Mouse (Mus musculus) spleen, postnatal 14 days (tissue): ENCODE measurements at regions not wholly inside any gene's neighbourhood (a gene's known extent, or its start where the extent isn't known, plus 50 kb on each side); places are given as distances from the start of the nearest gene placed in this dataset.

Experiments used
- DNase-seq, 2 experiments: peaks; one replicate each; pipeline ENCODE4 v3.0.0; 2021 to 2022; ENCODE audit warnings: low spot score in 2 of 2

GRCm38 (mm10) chr13:83872887-83873286 is 349.2 kb upstream of the Tmem161b start:
- DNase-seq, result no peak

GRCm38 (mm10) chr13:83879561-83879960 is 342.5 kb upstream of the Tmem161b start:
- no peak for DNase-seq

GRCm38 (mm10) chr13:83880305-83880704 is 341.8 kb upstream of the Tmem161b start:
- DNase-seq, result no peak

GRCm38 (mm10) chr13:83880772-83881171 is 341.3 kb upstream of the Tmem161b start:
- no peak for DNase-seq

- DNase-seq, result no peak
These were observed 339.3 kb upstream of the Tmem161b start for GRCm38 (mm10) chr13:83882839-83883238.

- DNase-seq, result no peak
These were observed 338.3 kb upstream of the Tmem161b start for GRCm38 (mm10) chr13:83883821-83884220.

GRCm38 (mm10) chr13:83884226-83884625 is 337.9 kb upstream of the Tmem161b start:
- DNase-seq, result no peak

- no peak for DNase-seq
These were observed 337.1 kb upstream of the Tmem161b start for GRCm38 (mm10) chr13:83884766-83885543.

- no peak for DNase-seq
These were observed 336.4 kb upstream of the Tmem161b start for GRCm38 (mm10) chr13:83885729-83886128.

- no peak for DNase-seq
These were observed 307.4 kb upstream of the Tmem161b start for GRCm38 (mm10) chr13:83914697-83915096.

GRCm38 (mm10) chr13:83932761-83933160 is 289.3 kb upstream of the Tmem161b start:
- no peak for DNase-seq

GRCm38 (mm10) chr13:83946495-83946894 is 275.6 kb upstream of the Tmem161b start:
- no peak for DNase-seq

GRCm38 (mm10) chr13:83951163-83951562 is 270.9 kb upstream of the Tmem161b start:
- no peak for DNase-seq

- no peak for DNase-seq
These were observed 270.3 kb upstream of the Tmem161b start for GRCm38 (mm10) chr13:83951808-83952207.

GRCm38 (mm10) chr13:83952353-83952752 is 269.7 kb upstream of the Tmem161b start:
- no peak for DNase-seq

GRCm38 (mm10) chr13:83952862-83953261 is 269.2 kb upstream of the Tmem161b start:
- DNase-seq, result no peak

GRCm38 (mm10) chr13:83955701-83956100 is 266.4 kb upstream of the Tmem161b start:
- no peak for DNase-seq

GRCm38 (mm10) chr13:83978541-83978940 is 243.6 kb upstream of the Tmem161b start:
- no peak for DNase-seq

- no peak for DNase-seq
These were observed 242.6 kb upstream of the Tmem161b start for GRCm38 (mm10) chr13:83979535-83979934.

GRCm38 (mm10) chr13:83984651-83985331 is 237.3 kb upstream of the Tmem161b start:
- no peak for DNase-seq

GRCm38 (mm10) chr13:83987746-83988423 is 234.2 kb upstream of the Tmem161b start:
- DNase-seq, result no peak

- no peak for DNase-seq
These were observed 233.6 kb upstream of the Tmem161b start for GRCm38 (mm10) chr13:83988517-83988916.
